Mouse (Mus musculus) neural tube, embryonic 11.5 days (tissue): ENCODE measurements at regions not wholly inside any gene's neighbourhood (a gene's known extent, or its start where the extent isn't known, plus 50 kb on each side); places are given as distances from the start of the nearest gene placed in this dataset.

Experiments
- ATAC-seq: fragments of 200-750 bp; cut with Nextera tagmentation; 2 replicates; pipeline ENCODE4 v1.8.0; 2017; ENCODE audit warnings: moderate number of reproducible peaks, mild to moderate bottlenecking, moderate TSS enrichment, moderate library complexity; ENCODE audit not compliant: insufficient read depth, low FRiP score, low TSS enrichment
- DNase-seq: peaks from one replicate; pipeline ENCODE4 v3.0.0-alpha.2; 2015; ENCODE audit warnings: low spot score
- H3K27ac ChIP-seq: fragments of 300-500 bp; sonication (generic); 2 replicates; pipeline ENCODE4 v1.5.1; 2014; ENCODE audit warnings: low read depth, mild to moderate bottlenecking, low read length
- H3K27me3 ChIP-seq: fragments of 300-500 bp; sonication (generic); 2 replicates; pipeline ENCODE4 v1.6.1; 2014; ENCODE audit warnings: mild to moderate bottlenecking, low read length, mixed read lengths; ENCODE audit not compliant: control insufficient read depth, insufficient read depth
- H3K36me3 ChIP-seq: fragments of 300-500 bp; sonication (generic); 2 replicates; pipeline ENCODE4 v1.6.1; 2014; ENCODE audit warnings: mild to moderate bottlenecking, low read length, moderate library complexity, mixed read lengths; ENCODE audit not compliant: control insufficient read depth, insufficient read depth
- H3K4me1 ChIP-seq: fragments of 300-500 bp; sonication (generic); 2 replicates; pipeline ENCODE4 v1.6.1; 2014; ENCODE audit warnings: low read length, mixed read lengths; ENCODE audit not compliant: control insufficient read depth, insufficient read depth
- H3K4me2 ChIP-seq: fragments of 300-500 bp; sonication (generic); 2 replicates; pipeline ENCODE4 v1.6.1; 2014; ENCODE audit warnings: low read depth, mild to moderate bottlenecking, moderate library complexity
- H3K4me3 ChIP-seq: fragments of 300-500 bp; sonication (generic); 2 replicates; pipeline ENCODE4 v1.5.1; 2014; ENCODE audit warnings: low read depth, low read length
- H3K9ac ChIP-seq: fragments of 300-500 bp; sonication (generic); 2 replicates; pipeline ENCODE4 v1.6.1; 2014; ENCODE audit warnings: mild to moderate bottlenecking, low read length
- H3K9me3 ChIP-seq: fragments of 300-500 bp; sonication (generic); 2 replicates; pipeline ENCODE4 v1.6.1; 2016; ENCODE audit warnings: low read length; ENCODE audit not compliant: control insufficient read depth
- WGBS: fragments of 180-500 bp; shearing (Covaris S2); extraction: QIAGEN DNeasy Blood & Tissue Kit; methylation state at CpG from one replicate; pipeline ENCODE4 v1.1.7; 2014; 5-methylcytosine and 5-hydroxymethylcytosine counted together

DNA sequence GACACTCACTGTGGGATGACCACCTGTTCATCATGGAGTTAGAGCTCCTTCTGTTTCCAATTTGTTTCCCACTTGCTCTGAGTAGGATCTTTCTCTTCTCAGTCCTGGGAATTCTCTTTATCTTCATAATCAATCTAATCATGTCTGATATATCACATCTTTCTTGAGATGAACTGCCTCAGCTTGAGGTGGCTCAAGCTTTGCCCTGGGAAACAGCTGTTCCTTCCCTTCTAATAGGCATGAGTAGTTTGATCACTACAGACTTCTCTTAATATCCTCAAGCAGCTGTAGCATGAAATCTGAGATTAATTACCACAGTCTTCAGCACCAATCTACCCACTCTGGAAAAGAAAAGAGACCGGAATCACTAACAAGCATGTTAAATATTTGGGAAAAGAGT is 270.8 kb upstream of the Tmem47 start:
- no peak overlapping the region for H3K4me3 ChIP-seq
- H3K27me3 ChIP-seq, result no peaks in the 10 kb centered on the region
- no peaks in the 10 kb centered on the region for H3K4me1 ChIP-seq
- no peak for ATAC-seq
- no peak overlapping the region for H3K4me2 ChIP-seq
- no peaks in the 10 kb centered on the region for H3K36me3 ChIP-seq
- H3K9ac ChIP-seq, result no peak overlapping the region
- 53% methylated on average over 1 of the region's 1 CpGs for WGBS
- DNase-seq, result peak; percentile 11
- H3K9me3 ChIP-seq, result no peaks in the 10 kb centered on the region
- H3K27ac ChIP-seq, result no peak overlapping the region

DNA sequence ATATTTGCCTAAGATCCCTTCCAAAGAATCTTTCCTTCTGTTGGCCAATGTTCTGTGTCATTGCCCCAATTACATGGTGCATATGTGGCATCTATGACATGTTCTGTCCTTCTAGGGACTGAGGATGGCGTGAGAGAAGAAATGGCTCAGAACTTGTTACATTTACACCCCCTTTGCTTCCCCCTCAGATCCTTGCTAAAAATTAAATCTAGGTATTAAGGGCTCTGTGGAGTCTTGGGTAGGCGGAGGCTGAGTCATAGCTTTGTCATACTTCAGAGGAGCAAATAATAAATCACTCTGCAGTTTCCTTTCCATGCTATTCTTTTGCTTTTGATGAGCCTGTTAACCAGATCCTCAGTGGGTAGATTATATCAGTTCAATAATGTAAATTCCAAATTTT is 270.2 kb upstream of the Tmem47 start:
- H3K4me1 ChIP-seq, result no peaks in the 10 kb centered on the region
- H3K27ac ChIP-seq, result no peak overlapping the region
- DNase-seq, result no peak
- H3K4me3 ChIP-seq, result no peak overlapping the region
- H3K4me2 ChIP-seq, result no peak overlapping the region
- no peak overlapping the region for H3K9ac ChIP-seq
- no peaks in the 10 kb centered on the region for H3K36me3 ChIP-seq
- no peaks in the 10 kb centered on the region for H3K9me3 ChIP-seq
- WGBS, result 66% methylated on average over 2 of the region's 2 CpGs
- no peak for ATAC-seq
- no peaks in the 10 kb centered on the region for H3K27me3 ChIP-seq
